Mouse (Mus musculus): ENCODE measurements around the gene Cpsf3.

DNA sequence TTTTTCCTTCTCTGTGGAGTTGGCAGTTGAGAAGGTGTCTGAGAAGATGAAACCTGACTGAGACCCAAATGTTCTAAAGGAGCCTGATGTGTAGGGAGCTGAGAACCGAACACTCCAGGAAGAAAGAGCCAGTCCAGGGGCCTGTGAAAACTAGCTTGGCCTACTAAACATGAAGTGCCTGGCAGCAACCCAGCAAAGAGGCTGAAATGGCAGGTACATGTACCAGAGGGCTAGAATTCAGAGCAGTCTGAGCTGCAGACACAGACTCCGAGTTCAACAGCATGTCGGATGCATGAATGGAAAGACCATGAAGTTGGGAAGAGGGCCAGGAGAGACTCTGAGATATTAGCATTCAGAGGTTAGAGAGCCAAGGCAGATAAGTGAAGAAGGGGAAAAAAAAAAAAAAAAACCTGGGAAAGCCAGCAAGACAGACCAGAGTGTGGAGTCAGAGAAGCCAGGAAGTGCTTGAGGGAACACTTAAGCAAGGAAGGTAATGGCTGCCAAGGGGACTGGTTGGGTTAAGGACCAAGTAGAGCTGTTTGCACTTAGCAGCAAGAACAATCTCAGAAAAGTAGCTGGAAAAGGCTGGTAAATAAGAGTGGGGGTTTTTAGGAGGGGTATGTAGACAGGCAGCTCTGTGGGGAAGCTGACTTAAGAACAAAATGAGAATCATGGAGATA, 3.7 kb downstream of the Cpsf3 start:
- TF ChIP-seq CTCF (IDR thresholded peaks at IDR 0.05; ENCODE audit: low read depth, low read length) (no peak), POLR2A (IDR thresholded peaks at IDR 0.05; ENCODE audit: extremely low read depth, insufficient read depth, low read length) (no peak)

All from liver, adult 2 months (tissue).